Mouse (Mus musculus) ZHBTc4 (cell line): ENCODE data around the gene Srpk2.
A peak's percentile ranks its signal among the peaks of the same experiment; 100 is the strongest.
"Not testable (repeated sequence)": the region's sequence is repeated elsewhere in the genome, so short reads cannot be mapped to it uniquely, and the experiment has no call there.

Source experiments
- DNase-seq: peaks from one replicate; pipeline ENCODE4 v3.0.0-alpha.2; 2011; ENCODE audit warnings: low read depth, low spot score

Gene Srpk2

GRCm38 (mm10) chr5:23507210-23507609 is 177.2 kb downstream of the Srpk2 start:
- DNase-seq, result peak; percentile 54

- no peak for DNase-seq
Observed at GRCm38 (mm10) chr5:23505578-23505977, 178.8 kb downstream of the Srpk2 start.

DNA sequence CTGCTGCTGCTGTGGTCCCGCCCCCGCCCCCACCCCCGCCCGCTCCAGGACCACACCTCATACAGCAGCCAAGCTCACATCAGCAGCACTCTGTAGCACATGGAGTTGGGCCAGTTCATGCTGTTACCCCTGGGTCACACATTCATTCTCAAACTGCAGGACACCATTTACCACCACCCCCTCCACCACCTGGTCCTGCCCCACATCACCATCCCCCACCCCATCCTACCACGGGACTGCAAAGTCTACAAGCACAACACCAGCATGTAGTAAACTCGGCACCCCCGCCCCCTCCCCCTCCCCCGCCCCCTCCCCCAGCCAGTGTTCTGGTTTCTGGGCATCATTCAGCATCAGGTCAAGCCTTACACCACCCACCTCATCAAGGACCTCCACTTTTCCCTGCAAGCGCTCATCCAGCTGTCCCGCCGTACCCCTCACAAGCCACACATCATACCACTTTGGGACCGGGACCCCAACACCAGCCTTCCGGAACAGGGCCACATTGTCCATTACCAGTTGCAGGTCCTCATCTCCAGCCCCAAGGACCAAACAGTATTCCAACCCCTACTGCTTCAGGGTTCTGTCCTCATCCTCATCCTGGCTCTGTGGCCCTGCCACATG is 182.0 kb downstream of the Srpk2 start:
- DNase-seq, result peak; percentile 24

DNA sequence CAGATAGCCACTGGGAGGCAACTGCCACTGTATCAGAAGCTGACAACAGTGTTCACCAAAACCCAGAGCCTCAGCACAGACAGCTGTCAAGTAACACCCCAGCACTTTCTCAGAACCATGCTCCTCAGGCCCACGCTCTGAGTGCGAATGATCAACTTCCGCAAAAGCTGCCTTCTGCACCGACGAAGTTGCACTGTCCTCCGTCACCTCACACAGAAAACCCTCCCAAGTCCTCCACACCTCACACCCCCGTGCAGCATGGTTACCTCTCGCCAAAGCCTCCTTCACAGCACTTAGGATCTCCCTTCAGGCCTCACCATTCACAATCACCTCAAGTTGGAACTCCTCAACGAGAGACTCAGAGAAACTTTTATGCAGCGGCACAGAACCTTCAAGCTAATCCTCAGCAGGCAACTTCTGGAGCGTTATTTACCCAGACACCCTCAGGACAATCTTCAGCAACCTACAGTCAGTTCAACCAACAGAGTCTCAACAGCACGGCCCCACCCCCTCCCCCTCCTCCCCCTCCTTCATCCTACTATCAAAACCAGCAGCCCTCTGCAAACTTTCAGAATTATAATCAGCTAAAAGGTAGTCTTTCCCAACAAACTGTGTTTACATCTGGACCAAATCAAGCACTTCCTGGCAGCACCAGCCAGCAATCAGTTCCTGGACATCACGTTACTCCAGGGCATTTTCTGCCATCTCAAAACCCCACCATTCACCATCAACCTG is 182.7 kb downstream of the Srpk2 start:
- no peak for DNase-seq

GRCm38 (mm10) chr5:23500715-23501114 is 183.7 kb downstream of the Srpk2 start:
- no peak for DNase-seq

DNA sequence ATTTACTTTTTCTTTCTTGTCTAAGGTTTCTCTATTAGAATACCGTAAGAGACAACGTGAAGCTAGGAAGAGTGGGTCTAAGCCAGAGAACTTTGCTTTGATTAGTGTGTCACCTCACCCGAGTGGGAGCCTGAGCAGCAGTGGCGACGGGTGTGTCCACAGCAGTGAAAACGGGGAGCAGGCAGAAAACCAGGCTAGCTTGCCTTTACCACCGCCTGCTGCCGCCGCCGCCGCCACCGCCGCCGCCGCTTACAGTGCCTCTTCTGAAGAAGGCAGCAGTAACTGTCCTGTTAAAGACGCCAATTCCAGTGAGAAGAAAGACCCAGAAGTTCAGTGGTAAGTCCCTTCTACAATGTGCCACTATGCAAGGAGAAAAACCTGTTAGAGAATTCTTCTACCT is 185.2 kb downstream of the Srpk2 start:
- no peak for DNase-seq

- peak; percentile 25 for DNase-seq
Observed at GRCm38 (mm10) chr5:23497920-23498319, 186.5 kb downstream of the Srpk2 start.

- no peak for DNase-seq
Observed at GRCm38 (mm10) chr5:23496933-23497332, 187.5 kb downstream of the Srpk2 start.

- no peak for DNase-seq
Observed at GRCm38 (mm10) chr5:23496396-23496795, 188.0 kb downstream of the Srpk2 start.

DNA sequence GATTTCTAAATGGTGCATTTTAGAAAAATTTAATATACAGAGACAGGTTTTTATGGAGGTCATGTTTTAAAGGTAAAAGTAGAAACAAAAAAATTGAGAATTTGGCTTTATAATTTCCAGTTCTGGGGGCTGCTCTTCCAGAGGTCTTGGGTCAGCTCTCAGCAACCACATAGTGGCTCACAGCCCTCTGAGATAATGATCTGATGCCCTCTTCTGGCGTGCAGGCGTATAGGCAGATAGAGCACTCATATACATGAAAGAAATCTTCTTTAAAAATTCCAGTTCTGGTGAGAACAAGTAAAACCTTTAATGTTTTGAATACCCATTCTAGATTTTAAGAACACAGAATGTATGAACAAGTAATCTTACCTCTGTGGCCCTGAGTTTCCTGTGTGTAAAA is 193.6 kb downstream of the Srpk2 start:
- DNase-seq, result no peak

DNA sequence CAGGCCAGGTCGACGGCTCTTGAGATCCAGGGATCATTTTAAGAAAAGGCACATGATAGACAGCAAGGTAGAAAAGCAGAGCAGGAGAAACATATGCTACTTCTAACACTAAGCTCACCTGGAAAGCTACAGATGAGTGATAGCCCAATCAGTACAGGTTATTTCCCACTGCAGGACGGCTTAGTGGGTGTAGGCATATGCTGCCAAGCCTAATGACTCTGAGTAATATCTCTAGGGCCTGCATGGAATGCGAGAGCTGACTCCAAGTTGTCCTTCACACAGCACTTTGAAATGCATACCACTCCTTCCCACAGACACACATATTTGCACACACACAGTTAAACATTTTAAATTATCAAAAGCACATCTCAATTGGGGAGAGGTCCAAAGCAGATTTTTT is 195.2 kb downstream of the Srpk2 start:
- no peak for DNase-seq

- no peak for DNase-seq
Observed at GRCm38 (mm10) chr5:23483811-23484210, 200.6 kb downstream of the Srpk2 start.

GRCm38 (mm10) chr5:23473098-23473873 is 211.1 kb downstream of the Srpk2 start:
- DNase-seq, result peak; percentile 49

GRCm38 (mm10) chr5:23466546-23466945 is 217.9 kb downstream of the Srpk2 start:
- DNase-seq, result no peak

DNA sequence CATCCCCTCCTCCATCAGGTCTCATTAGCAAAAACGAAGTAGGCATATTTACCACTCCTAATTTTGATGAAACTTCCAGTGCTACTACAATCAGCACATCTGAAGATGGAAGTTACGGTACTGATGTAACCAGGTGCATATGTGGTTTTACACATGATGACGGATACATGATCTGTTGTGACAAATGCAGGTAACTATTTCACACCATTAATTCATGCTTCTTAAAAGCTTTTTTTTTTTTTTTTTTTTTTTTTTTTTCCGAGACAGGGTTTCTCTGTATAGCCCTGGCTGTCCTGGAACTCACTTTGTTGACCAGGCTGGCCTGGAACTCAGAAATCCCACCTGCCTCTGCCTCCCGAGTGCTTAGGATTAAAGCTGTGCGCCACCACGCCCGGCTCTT is 219.7 kb downstream of the Srpk2 start:
- no peak for DNase-seq

- no peak for DNase-seq
Observed at GRCm38 (mm10) chr5:23464247-23464646, 220.2 kb downstream of the Srpk2 start.

DNA sequence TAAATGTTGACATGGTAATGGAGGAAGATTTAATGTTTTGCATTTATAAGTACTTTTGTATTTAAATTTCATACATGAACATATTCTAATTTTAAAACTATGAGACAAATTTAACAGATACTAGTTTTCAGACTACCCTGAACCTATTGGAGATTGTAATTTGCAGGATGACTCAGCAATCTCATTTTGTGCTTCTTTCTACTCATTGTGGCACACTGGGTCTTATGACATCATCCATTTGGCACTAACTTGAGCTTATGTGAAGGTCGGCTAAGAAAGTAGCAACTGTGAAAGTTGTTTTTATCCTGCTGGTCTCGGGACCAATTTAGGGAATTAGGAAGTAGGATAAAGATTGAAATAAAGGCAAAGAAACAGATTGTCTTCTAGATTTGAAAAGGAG is 222.7 kb downstream of the Srpk2 start:
- DNase-seq, result no peak

DNA sequence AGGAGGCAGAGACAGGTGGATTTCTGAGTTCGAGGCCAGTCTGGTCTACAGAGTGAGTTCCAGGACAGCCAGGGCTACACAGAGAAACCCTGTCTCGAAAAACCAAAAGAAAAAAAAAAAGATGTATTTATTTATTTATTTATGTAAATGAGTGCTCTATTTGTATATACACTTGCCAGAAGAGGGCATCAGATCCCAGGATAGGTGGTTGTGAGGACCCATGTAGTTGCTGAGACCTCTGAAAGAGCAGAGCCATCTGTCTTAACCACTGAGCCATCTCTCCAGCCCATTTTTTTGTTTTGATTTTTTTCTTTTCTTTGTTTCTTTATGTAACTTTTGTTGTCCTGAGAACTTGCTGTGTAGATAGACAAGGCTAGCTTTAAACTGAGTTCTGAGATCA is 230.9 kb downstream of the Srpk2 start:
- not testable (repeated sequence) for DNase-seq
